Mouse (Mus musculus): Measurements from ENCODE around the gene Dcakd.
"Not testable (repeated sequence)": the region's sequence is repeated elsewhere in the genome, so short reads cannot be mapped to it uniquely, and the experiment has no call there.

Dcakd gene

DNA sequence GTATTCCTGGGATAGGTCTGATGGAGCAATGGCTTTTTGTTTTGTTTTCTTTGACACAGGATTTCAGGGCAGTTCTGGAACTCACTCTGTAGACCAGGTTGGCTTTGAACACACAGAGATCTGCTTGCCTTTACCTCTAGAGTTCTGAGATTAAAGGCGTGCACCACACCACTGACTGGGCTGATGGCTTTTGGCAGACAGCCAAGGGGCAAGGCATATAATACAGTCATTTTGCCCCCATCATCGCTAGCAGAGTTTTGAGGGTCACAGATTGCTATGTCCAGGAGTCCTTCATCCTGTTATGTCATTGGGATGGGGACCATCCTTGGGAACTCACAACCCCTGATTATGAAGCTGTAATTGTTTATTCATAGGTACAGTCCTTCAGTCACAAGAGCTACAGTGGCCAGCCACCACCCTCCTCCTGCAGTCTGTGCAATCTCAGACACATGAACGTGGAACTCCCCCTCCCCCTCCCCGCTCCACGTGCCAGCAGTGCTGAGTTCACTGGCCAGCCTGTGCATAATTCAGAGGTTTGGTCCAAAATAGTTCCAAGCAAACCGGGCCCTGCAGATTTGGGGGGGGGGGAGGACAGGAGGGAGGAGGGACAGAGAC, 50.0 kb downstream of the Dcakd start:
- no peak for DNase-seq (ENCODE audit: low spot score)

DNA sequence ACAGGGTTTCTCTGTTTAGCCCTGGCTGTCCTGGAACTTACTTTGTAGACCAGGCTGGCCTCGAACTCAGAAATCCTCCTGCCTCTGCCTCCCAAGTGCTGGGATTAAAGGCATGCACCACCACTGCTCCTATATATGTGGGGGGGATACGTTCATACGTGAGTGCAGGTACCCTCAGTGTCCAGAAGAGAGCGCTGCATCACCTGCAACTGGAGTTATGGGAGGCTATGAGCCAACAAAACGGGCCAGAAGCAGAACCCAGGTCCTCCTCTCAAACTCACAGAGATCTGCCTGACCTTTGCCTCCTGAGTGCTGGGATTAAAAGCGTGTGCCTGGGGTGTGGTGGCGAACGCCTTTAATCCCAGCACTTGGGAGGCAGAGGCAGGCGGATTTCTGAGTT, 52.2 kb downstream of the Dcakd start:
- DNase-seq (ENCODE audit: low spot score): not testable (repeated sequence)

GRCm38 (mm10) chr11:102972326-102972725, 55.8 kb downstream of the Dcakd start:
- DNase-seq (ENCODE audit: low spot score): no peak

DNA sequence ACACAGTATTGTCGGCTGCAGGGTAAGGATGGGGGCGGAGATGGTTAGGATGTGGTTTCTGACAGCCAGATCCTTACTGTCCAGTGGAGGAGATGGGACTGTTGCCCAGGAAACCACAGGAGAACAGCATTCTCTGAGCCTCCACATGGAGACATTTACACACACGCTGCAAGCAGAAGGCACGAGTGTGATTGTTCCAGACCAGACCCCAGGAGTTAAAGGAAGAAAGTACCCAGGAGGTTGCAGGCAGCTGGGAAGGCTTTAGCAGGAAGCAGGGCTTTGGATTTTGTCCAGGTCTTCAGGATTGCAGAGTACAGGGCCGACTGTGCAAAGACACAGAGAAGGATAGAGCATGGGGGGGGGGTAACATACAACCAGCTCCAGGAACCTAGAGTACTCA, 56.5 kb downstream of the Dcakd start:
- no peak for DNase-seq (ENCODE audit: low spot score)

GRCm38 (mm10) chr11:102964547-102965091, 63.5 kb downstream of the Dcakd start:
- no peak for DNase-seq (ENCODE audit: low spot score)

GRCm38 (mm10) chr11:102963855-102964546, 64.1 kb downstream of the Dcakd start:
- no peak for DNase-seq (ENCODE audit: low spot score)

DNA sequence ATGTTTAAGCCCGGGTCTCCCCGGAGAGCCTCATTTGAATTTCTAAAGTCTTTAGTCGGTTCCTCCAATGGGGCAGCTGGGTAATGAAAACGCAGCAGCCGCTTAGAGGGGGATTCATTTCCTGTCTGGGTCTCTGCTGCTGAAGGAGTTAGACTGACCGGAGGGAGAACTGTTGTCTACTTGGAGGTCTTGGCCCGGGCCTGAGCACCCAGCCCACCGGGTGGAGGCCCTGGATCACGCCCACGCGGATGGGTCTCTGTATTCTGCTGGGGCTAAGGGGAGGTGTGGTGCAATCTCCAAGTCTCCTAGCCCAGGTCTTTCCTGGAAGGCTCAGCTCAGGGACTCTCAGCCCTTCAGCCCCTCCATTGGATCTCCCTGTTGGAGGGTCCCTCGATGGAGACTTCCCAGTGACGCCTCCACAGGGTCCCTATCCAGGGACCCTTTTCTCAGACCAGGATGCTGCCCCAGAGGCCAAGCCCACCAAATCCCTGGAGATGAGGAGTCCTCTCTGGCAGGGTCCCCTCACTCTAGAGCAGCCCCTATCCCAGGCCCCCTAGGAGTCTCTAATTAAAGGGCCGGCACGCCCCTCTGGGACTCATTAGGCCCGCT, 64.8 kb downstream of the Dcakd start:
- no peak for DNase-seq (ENCODE audit: low spot score)

DNA sequence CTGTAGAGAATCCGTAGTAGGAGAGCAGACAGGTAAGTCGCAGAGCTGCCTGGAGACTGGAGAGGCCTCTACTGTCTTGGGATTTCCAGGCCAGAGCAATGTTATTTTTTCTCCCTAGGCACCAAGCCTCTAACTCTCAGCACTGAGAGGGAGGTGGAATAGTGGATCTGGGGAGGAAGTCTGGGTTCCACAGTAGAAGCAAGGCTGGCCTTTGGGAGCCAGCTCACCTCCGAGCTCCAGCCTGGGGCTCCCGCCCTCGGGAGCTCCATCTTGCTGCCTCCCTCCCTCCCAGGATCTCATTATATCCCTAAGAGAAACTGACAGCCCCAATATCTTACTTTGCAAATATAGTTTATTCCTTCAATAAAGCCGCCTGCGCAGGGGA, 65.3 kb downstream of the Dcakd start:
- DNase-seq (ENCODE audit: low spot score): no peak

GRCm38 (mm10) chr11:102961082-102961481, 67.1 kb downstream of the Dcakd start:
- no peak for DNase-seq (ENCODE audit: low spot score)

- no peak for DNase-seq (ENCODE audit: low spot score)
Observed at GRCm38 (mm10) chr11:102958870-102959269, 69.3 kb downstream of the Dcakd start.

DNA sequence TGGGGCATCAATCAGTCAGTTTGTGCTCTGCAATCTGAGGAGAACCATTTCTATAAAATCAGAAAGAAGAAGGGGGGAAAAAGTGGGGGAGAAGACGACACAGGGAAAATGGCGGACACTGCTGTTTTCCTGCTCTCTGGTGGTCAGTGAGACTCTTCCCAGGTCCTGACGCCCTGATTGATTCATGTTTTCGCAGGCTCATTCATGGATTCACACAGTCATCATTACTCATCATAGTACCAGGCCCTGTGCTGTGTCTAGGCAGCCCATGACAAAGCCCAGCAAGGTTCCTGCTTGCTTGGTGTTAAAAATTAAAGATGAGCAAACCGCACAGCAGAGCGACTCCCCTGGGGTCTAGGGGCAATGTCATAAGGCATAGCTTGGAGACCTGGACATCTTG, 69.7 kb downstream of the Dcakd start:
- DNase-seq (ENCODE audit: low spot score): no peak

DNA sequence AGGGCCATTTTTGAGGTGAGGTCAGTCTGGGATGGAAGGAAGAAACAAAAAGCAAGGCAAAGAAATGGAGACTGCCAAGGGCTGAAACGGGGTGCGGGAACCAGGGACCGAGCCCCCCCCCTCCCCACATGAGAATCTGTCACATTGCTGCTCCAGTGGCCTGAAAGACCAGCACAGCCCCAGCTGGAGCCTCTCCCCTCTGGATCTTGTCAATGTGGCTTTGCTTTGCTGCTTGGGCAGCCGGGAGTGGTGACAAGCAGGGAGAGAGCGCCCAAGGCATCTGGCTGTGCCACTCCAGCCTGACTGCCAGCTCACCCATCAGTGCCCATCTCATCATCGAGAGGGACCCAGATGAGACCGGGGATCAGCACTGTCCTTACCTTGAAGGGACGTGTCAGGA, 70.4 kb downstream of the Dcakd start:
- DNase-seq (ENCODE audit: low spot score): no peak

GRCm38 (mm10) chr11:102956962-102957614, 71.0 kb downstream of the Dcakd start:
- no peak for DNase-seq (ENCODE audit: low spot score)

- no peak for DNase-seq (ENCODE audit: low spot score)
Observed at GRCm38 (mm10) chr11:102952922-102953321, 75.2 kb downstream of the Dcakd start.

GRCm38 (mm10) chr11:102948043-102948961, 79.8 kb downstream of the Dcakd start:
- DNase-seq (ENCODE audit: low spot score): no peak

GRCm38 (mm10) chr11:102946992-102947343, 81.2 kb downstream of the Dcakd start:
- DNase-seq (ENCODE audit: low spot score): no peak

- peak; percentile 85 for DNase-seq (ENCODE audit: low spot score)
Observed at GRCm38 (mm10) chr11:102946265-102946991, 81.7 kb downstream of the Dcakd start, which contains the start of gene C1ql1. C1ql1 (minus strand) TSS chr11:102946688.

- DNase-seq (ENCODE audit: low spot score): no peak
Observed at GRCm38 (mm10) chr11:102945306-102946264, 82.5 kb downstream of the Dcakd start.
